Mouse (Mus musculus) kidney, adult 8-10 months (tissue): ENCODE measurements at regions not wholly inside any gene's neighbourhood (a gene's known extent, or its start where the extent isn't known, plus 50 kb on each side); places are given as distances from the start of the nearest gene placed in this dataset.

Source experiments
- DNase-seq, 2 experiments: peaks; one replicate each; pipeline ENCODE4 v3.0.0; 2022

DNA sequence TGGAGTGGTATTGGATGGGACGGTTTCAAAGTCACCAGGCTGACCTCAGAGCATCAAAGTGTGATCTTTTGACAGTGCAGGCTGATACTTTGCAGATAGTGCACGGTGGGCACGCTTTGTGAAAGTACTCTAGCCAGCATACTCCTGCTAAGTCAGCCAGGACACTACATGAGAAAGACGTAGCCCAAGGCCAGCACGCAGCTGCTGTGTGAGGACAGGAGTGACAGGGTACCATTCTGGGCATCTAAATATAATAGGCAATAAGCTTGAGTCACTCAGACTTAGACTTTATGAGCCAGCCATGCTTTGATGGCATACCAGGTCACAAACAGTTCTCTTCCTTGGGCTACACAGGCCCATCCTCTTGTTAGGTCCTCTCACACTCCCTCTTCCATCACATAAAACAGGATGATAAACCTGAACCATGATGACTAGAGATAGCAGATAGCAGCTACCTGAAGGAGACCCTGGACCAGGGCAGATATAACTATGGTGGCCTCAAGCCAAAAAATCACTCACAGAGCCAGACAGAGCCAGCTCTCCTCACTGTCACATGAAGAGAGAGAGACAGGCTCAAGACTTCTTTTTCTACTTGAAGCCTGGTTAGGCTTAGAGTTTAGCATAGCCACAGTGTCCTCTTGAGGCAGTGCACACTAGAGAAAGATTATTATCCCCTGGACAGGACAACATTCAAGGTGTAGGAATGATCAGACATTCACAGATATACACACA, 156.7 kb upstream of the Rreb1 start:
- no peak for DNase-seq

DNA sequence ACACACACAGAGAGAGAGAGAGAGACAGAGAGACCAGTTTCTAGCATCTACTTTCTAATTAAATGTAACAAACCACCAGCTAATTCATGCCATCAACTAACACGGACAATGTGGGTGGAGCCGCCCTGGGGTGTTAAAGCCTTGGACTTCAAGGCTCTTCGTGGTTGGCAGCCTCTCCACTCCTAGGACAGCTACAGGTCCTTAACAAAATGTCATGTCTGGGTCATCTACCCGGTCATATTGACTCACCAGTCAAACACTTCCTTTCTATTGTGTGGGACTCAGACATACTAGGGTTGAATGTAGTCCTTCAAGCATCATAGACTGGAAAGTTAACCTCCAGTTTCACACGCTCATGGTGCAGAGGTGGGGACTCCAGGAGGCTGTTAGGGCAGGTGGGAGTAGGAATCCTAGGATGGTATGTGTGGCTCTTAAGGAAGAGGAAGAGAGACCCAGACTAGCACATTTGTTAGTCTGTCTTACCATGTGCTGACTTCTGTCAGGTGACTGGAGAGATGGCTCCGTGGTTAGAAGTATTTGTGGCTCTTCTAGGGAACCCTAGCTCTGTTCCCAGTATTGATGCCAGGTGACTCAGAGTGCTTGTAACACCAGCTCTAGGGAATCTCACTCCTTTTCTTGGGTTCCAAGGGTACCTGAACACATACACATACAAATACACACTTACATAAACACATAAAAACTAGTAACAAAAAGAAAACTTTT, 155.7 kb upstream of the Rreb1 start:
- DNase-seq, result no peak

GRCm38 (mm10) chr13:37624741-37625140, 153.5 kb upstream of the Rreb1 start:
- DNase-seq, result no peak

- DNase-seq, result no peak
Observed at GRCm38 (mm10) chr13:37625532-37626235, 152.5 kb upstream of the Rreb1 start.

GRCm38 (mm10) chr13:37628391-37629270, 149.6 kb upstream of the Rreb1 start:
- DNase-seq, result no peak

- no peak for DNase-seq
Observed at GRCm38 (mm10) chr13:37629271-37629899, 148.8 kb upstream of the Rreb1 start.

DNA sequence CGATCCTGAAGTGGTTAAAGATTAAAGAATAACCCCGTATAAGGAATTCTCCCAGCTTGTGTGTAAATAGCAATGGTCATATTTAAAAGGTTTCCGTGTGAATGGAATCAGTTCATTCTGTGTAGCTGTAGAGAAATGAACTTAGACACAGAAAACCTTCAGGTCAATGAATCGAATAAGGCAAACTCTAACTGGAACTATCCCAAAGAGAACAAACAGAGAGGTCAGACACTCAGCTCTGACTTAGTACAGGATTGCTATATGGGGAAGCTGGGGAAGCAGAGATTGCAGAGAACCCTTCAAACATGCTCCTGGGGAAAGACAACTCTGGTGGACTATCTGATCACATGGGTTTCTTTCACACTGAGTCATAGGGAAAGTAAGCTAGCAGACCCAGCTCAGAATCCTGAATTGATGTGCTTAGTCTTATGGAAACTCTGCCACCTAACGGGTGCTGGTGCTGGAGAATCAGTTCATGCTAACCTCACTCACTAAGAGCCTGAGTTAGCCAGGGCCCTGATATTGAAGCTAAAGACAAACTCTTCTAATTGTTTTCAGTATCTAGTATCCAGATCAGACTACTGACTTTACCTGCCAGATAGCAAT, 145.3 kb upstream of the Rreb1 start:
- peak in 1 of 2 experiments; percentile 19 for DNase-seq

- no peak for DNase-seq
Observed at GRCm38 (mm10) chr13:37636363-37636762, 141.8 kb upstream of the Rreb1 start.

DNA sequence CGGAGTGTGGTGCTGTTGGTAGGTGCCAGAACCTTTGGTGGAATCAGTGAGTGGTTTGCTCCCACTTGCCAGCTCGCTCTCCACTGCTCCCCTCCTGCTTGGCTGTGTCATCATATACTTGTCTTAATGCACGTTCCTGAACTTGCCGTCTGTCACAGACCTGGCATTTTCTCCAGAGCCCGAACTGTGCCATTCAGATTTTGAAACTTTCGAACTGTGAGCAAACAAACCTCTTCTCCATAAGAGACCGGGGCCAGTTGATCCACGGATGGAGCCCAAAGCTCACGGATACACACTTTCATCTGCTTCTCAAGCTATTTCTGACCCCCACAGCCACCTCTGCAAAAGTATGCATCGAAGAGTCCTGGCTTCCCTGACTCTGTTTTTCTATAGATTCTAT, 141.0 kb upstream of the Rreb1 start:
- DNase-seq, result no peak

DNA sequence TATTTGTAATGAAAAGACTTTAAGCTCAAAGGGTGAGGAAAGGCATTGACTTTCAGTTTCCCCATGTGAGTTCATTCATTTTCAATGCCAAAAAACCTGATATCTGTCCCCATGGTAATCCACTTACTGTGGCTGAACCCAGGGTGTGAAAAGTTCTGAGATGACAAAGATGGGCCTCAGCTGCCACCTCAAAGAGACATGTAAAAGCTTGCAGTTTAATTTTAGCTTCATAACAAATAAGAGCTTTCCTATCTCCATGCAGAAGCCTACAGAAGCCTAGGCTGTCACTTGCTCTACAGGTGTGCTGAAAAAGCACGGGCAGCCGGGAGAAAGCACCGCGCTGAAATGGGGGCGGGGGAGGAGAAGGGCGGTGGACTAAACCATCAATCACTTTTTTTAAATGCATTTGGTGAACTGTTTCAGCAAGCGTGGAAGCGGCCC, 140.1 kb upstream of the Rreb1 start:
- DNase-seq, result no peak

- DNase-seq, result no peak
Observed at GRCm38 (mm10) chr13:37642410-37643093, 135.6 kb upstream of the Rreb1 start.

DNA sequence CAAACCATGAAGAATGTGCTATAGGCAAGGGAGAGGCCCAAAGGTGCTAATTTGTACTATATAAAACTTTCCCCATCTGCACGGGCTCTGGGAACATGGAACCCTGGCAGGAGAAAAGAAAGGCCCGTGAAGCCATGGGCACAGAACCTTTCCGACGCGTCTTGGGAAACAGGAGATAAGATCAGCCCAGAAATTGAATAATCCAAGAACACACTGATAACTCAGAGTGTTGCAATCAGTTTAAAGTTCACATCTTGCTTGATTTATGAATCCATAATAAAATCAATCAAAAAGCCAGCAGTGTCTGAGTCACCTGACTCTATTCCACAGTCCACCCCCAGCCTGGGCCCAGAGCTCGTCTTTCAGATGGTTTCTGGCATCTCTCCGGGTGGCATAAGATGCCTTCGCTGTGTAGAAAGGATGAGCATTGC, 133.4 kb upstream of the Rreb1 start:
- no peak for DNase-seq

- DNase-seq, result peak; percentile 43 to 49
Observed at GRCm38 (mm10) chr13:37649467-37650080, 128.6 kb upstream of the Rreb1 start.

- DNase-seq, result no peak
Observed at GRCm38 (mm10) chr13:37651221-37651946, 126.8 kb upstream of the Rreb1 start.

DNA sequence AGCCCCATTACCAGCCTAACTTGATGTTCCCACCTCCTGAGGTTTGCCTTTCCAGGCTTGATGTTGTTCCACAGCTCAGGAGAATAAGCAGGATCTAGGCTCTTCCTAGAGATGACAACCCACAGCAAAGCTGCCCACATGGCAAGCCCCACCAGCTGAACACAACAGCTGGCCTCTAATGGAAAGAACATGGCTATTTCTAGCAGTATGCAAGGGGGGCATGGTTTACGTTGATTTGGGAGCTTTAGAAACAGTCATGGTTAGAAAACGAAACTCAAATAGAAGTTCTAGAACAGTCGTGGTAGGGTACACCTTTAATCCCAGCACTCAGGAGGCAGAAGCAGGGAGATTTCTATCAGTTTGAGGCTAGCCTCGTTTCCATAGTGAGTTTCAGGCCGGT, 123.5 kb upstream of the Rreb1 start:
- DNase-seq, result no peak

DNA sequence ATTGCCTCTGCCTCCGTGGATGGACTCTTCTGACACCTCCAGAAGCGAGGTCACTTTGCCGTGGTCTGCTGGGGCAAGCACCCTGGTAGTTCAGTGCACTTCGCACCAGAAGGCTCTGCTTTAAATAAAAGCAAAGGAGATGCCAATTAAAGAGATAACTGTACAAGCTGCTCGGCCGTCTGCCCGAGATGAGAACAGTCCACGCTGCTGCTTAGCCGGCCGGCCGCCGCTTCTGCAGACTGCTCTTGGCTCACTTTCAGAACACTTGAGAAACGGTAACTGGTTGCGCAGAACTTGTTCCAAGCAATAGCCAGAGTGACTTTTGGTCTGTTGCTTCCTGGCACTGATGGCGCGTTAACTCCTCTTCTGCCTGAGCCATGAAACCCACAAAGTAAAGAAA, 121.0 kb upstream of the Rreb1 start:
- DNase-seq, result peak; percentile 75 to 79

- no peak for DNase-seq
Observed at GRCm38 (mm10) chr13:37658034-37658433, 120.2 kb upstream of the Rreb1 start.

DNA sequence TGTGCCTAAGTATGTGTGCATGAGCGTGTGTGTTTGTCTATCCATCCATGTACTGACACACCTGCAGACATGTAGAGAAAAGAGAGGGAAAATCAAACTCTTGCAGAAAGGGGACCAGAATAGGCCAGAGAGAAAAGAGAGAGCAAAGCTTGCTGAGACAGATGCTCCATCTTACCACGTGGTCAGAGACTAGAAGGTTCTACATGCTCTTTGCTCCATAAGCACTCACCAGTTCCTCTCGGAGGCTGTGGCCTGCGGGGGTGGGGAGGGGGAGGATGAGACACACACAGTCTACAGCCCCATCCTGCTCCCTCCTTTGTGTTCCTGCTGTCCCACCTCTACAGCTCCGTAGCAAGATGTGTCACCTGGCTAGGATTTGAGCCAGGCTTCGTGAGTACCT, 119.7 kb upstream of the Rreb1 start:
- no peak for DNase-seq

- DNase-seq, result no peak
Observed at GRCm38 (mm10) chr13:37660083-37660482, 118.1 kb upstream of the Rreb1 start.

DNA sequence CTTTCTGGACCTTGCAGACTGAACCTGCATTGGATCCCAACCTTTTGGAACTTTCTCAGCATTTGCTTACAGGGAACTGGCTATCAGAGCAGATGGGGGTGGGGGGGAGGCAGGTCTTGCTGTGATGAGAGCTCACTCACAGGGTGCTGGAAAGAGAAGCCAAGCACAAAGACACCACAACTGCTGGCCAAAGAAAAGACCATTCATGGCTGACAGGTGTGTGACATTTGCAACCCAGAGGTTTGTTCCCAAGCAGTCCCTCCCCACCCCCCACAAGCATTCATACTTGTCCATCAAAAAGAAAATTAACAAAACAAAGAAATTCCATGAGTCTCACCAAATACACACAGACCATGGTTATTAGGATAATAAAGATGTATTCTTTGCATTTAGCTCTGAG, 117.5 kb upstream of the Rreb1 start:
- DNase-seq, result no peak
